In genomic region chr14:32379395-32380098, GRCm38 (mm10) we compare ENCODE assay signal across 13 mouse cellular contexts. TPM values are rescaled to one million over a fixed set of nuclear protein-coding genes. Genes with fewer than 3 reads are reported as not detected.
DNase-seq lines count a peak whose midpoint lies in the region; ATAC-seq lines count a peak whose summit lies in the region.
"Had no signal": no experiment of that assay in that cellular context is flagged by ENCODE, and none has a peak within 500 bp of the region (broad histone marks: within the 10 kb centered on the region; RNA-seq: fewer than 3 reads in every experiment).

No protein-coding gene starts in this region.

- H3K36me3 ChIP-seq in embryonic facial prominence, embryonic 15.5 days = no peaks in the 10 kb centered on the region
- no peaks in the 10 kb centered on the region for H3K36me3 ChIP-seq in limb, embryonic 10.5 days
- no peaks in the 10 kb centered on the region for H3K36me3 ChIP-seq in liver, embryonic 12.5 days

- no peak overlapping the region for H3K9ac ChIP-seq in embryonic facial prominence, embryonic 15.5 days
- no peak overlapping the region for H3K9ac ChIP-seq in liver, embryonic 12.5 days

- peak; percentile 12 to 16 for DNase-seq in kidney, postnatal 4 days
- no peak for DNase-seq in kidney, adult 9 months
- DNase-seq in limb, embryonic 10.5 days (ENCODE audit: low spot score) = peak; percentile 51
- DNase-seq in retina, postnatal 1 day = peak; percentile 58
- DNase-seq in adrenal gland, postnatal 14 days = no peak
- no peak for DNase-seq in ovary, postnatal 36 days (ENCODE audit: low spot score)
- DNase-seq: adrenal gland, postnatal 25 days; gastrocnemius, postnatal 36 days had no signal

- peaks cover 23% of the 10 kb centered on the region for H3K27me3 ChIP-seq in embryonic facial prominence, embryonic 15.5 days
- H3K27me3 ChIP-seq in limb, embryonic 10.5 days (ENCODE audit: low read depth, poor library complexity, severe bottlenecking) = peaks cover 60% of the 10 kb centered on the region
- H3K27me3 ChIP-seq in liver, embryonic 12.5 days (replicated peaks) = peaks cover 46% of the 10 kb centered on the region

- peaks cover 6% of the 10 kb centered on the region; the same call in 1 of the 2 replicates for H3K4me1 ChIP-seq in embryonic facial prominence, embryonic 15.5 days
- H3K4me1 ChIP-seq in limb, embryonic 10.5 days = peaks cover 34% of the 10 kb centered on the region
- H3K4me1 ChIP-seq in liver, embryonic 12.5 days = no peaks in the 10 kb centered on the region

- no peak overlapping the region for H3K4me3 ChIP-seq in embryonic facial prominence, embryonic 15.5 days (replicated peaks)
- peak overlapping the region; percentile 33 for H3K4me3 ChIP-seq in limb, embryonic 10.5 days
- H3K4me3 ChIP-seq in liver, embryonic 12.5 days = no peak overlapping the region

- H3K9me3 ChIP-seq in embryonic facial prominence, embryonic 15.5 days (replicated peaks) = no peaks in the 10 kb centered on the region
- H3K9me3 ChIP-seq in limb, embryonic 10.5 days (replicated peaks) = no peaks in the 10 kb centered on the region
- H3K9me3 ChIP-seq in liver, embryonic 12.5 days (replicated peaks) = no peaks in the 10 kb centered on the region

- ATAC-seq in embryonic facial prominence, embryonic 15.5 days (ENCODE audit: insufficient number of reproducible peaks, low FRiP score, low TSS enrichment, low read depth) = no peak
- no peak for ATAC-seq in liver, embryonic 12.5 days

- WGBS in embryonic facial prominence, embryonic 15.5 days = 10% methylated on average over 22 of the region's 22 CpGs
- WGBS in limb, embryonic 10.5 days = 11% methylated on average over 22 of the region's 22 CpGs
- WGBS in liver, embryonic 12.5 days (ENCODE audit: insufficient replicate concordance) = 16% methylated on average over 22 of the region's 22 CpGs

- H3K27ac ChIP-seq in embryonic facial prominence, embryonic 15.5 days (replicated peaks) = no peak overlapping the region
- no peak overlapping the region for H3K27ac ChIP-seq in limb, embryonic 10.5 days
- H3K27ac ChIP-seq in liver, embryonic 12.5 days = no peak overlapping the region

- 0 out of 2 replicates have a peak overlapping the region, but pooled peaks have one; percentile 15 for H3K4me2 ChIP-seq in embryonic facial prominence, embryonic 15.5 days (replicated peaks)
- H3K4me2 ChIP-seq in liver, embryonic 12.5 days = no peak overlapping the region

RNA-seq across cellular contexts. Expression of gene 1700024G13Rik, which starts 8.6 kb away (rescaled TPM):
- polyA plus RNA-seq in embryonic facial prominence, embryonic 15.5 days (2015; fragmentation: Nextera tagmentation; extraction: Ambion mirVana) = 2.8 and 4.4 TPM in 2 replicates
- polyA plus RNA-seq in limb, embryonic 10.5 days (2016; fragmentation: Nextera tagmentation; extraction: Ambion mirVana) = not detected in 2 replicates
- not detected in 2 replicates for polyA plus RNA-seq in liver, embryonic 12.5 days (2016; fragmentation: Nextera tagmentation; extraction: Ambion mirVana)
- not detected in 2 replicates for total RNA-seq in adrenal gland, postnatal 14 days (2021)
- total RNA-seq: adrenal gland, postnatal 25 days; gastrocnemius, postnatal 36 days; liver, adult 2 months; megakaryocyte progenitor cell, adult 5-6 weeks had no signal
- polyA plus RNA-seq: intestine, embryonic 14.5 days; liver, adult 2 months had no signal

RNA-seq across cellular contexts. Expression of gene Ogdhl, which starts 57.7 kb away (rescaled TPM):
- polyA plus RNA-seq in embryonic facial prominence, embryonic 15.5 days (2015; fragmentation: Nextera tagmentation; extraction: Ambion mirVana) = 12.5 and 13.9 TPM in 2 replicates
- polyA plus RNA-seq in limb, embryonic 10.5 days (2016; fragmentation: Nextera tagmentation; extraction: Ambion mirVana) = 15.8 and 21.1 TPM in 2 replicates
- polyA plus RNA-seq in liver, embryonic 12.5 days (2016; fragmentation: Nextera tagmentation; extraction: Ambion mirVana) = 2.9 and 3.6 TPM in 2 replicates
- total RNA-seq in adrenal gland, postnatal 14 days (2021) = 7.6 and 8.0 TPM in 2 replicates
- total RNA-seq: megakaryocyte progenitor cell, adult 5-6 weeks had no signal

Comparison
In these comparisons a context has a peak if more than half of its experiments do, and no peak if none do; other contexts are left out.
1. DNase-seq: peak in kidney, postnatal 4 days (2 of 2), limb, embryonic 10.5 days (single experiment) and retina, postnatal 1 day (single experiment); none in kidney, adult 9 months (single experiment), adrenal gland, postnatal 14 days (single experiment) and ovary, postnatal 36 days (single experiment).